In the genomic region with DNA sequence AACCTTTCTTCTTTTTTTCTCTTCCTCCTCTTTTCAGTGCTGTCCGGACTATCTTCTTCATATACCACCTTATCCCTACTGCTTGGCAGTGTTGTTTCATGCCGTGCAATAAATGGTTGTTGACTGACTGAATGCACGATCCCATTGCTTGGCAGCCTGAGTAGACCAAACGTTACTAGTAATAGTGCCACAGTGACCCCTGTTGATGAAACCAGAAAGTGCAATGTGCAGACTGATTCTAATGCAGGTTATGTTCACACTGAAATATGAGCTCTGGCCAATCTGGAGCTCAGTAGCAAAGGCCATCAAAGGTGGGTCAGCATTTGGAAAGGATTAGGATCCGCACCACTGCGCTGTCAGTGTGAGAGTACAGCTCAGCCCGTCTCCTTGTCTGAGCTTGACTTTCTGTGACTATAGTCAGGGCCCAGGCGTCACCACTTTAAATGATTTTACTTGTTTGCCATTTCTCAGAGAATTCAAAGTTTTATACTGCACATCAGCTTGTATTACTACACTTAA, we compare ENCODE assay signal across 8 mouse cellular contexts. TPM values are rescaled to one million over a fixed set of nuclear protein-coding genes. Genes with fewer than 3 reads are reported as not detected.
DNase-seq lines count a peak whose midpoint lies in the region; ATAC-seq and TF ChIP-seq lines count a peak whose summit lies in the region.
"Had no signal": no experiment of that assay in that cellular context is flagged by ENCODE, and none has a peak within 500 bp of the region (broad histone marks: within the 10 kb centered on the region; RNA-seq: fewer than 3 reads in every experiment).

No protein-coding gene starts in this region.

- no peaks in the 10 kb centered on the region for H3K27me3 ChIP-seq in liver, postnatal 0 days (ENCODE audit: insufficient read depth, low read length)

- H3K27ac ChIP-seq in liver, postnatal 0 days (ENCODE audit: low read depth) = no peak overlapping the region

- no peak overlapping the region for H3K4me3 ChIP-seq in liver, postnatal 0 days (ENCODE audit: low read depth, low read length)

- H3K36me3 ChIP-seq in liver, postnatal 0 days (replicated peaks; ENCODE audit: insufficient read depth, low read length) = no peaks in the 10 kb centered on the region

- no peak overlapping the region for H3K4me2 ChIP-seq in liver, postnatal 0 days (ENCODE audit: low read depth, low read length)

- no peaks in the 10 kb centered on the region for H3K9me3 ChIP-seq in liver, postnatal 0 days (ENCODE audit: low read length)

- WGBS in liver, postnatal 0 days (ENCODE audit: insufficient replicate concordance) = 49% methylated on average over 8 of the region's 8 CpGs

- peak; percentile 32 to 58 for DNase-seq in spleen, postnatal 10 days (ENCODE audit: low spot score in 2 of 2)
- DNase-seq in spleen, adult 12 weeks (ENCODE audit: low spot score) = no peak
- DNase-seq in adrenal gland, postnatal 14 days = peak; percentile 45
- peak; percentile 78 for DNase-seq in gastrocnemius, adult 18-20 months (ENCODE audit: low spot score)
- DNase-seq in kidney, postnatal 14 days = peak; percentile 75
- DNase-seq in liver, postnatal 0 days = peak; percentile 38
- DNase-seq in skeletal muscle tissue, adult 2 months (ENCODE audit: low read depth, low spot score) = peak; percentile 58

- no peak for TF ChIP-seq EP300 in liver, postnatal 0 days (IDR thresholded peaks at IDR 0.05; ENCODE audit: low read depth)

- H3K9ac ChIP-seq in liver, postnatal 0 days (replicated peaks) = no peak overlapping the region

- peak; percentile 70 for TF ChIP-seq CTCF in liver, postnatal 0 days (IDR thresholded peaks at IDR 0.05; ENCODE audit: low read depth)

- no peak for ATAC-seq in liver, postnatal 0 days

- H3K4me1 ChIP-seq in liver, postnatal 0 days (ENCODE audit: insufficient read depth) = no peaks in the 10 kb centered on the region

RNA-seq across cellular contexts. Expression of gene Slc9a2, which starts 22.3 kb away (rescaled TPM):
- not detected in 2 replicates for total RNA-seq in adrenal gland, postnatal 14 days (2021)
- total RNA-seq in gastrocnemius, adult 18-20 months (2021) = 10 to 100 TPM; 17.9 to 25.5 TPM
- 0.04 TPM in 1 of 2 replicates, not detected in the other for polyA plus RNA-seq in liver, postnatal 0 days (2015; fragmentation: Nextera tagmentation; extraction: Ambion mirVana)
- total RNA-seq: neutrophil, adult 5-6 weeks had no signal

Comparison
In these comparisons a context has a peak if more than half of its experiments do, and no peak if none do; other contexts are left out.
1. RNA of gene Slc9a2, which starts 22.3 kb away (total RNA-seq): 17.9 to 25.5 TPM in gastrocnemius, adult 18-20 months; not detected in adrenal gland, postnatal 14 days; every median in the first group is over 10 times any median in the second.